Mouse (Mus musculus): ENCODE data around the gene Ten1. TPM values are rescaled to one million over a fixed set of nuclear protein-coding genes. Genes with fewer than 3 reads are reported as not detected.

The Ten1 gene
- polyA plus RNA-seq, 1 experiment from 2014 or later: 82.0 TPM

GRCm38 (mm10) chr11:116255090-116255981 lies 56.7 kb downstream of the Ten1 start:
- Histone ChIP-seq H3K4me2 (ENCODE audit: low read length) (no peak overlapping the region), H3K4me3 (ENCODE audit: low read depth, low read length) (no peak overlapping the region), H3K9me3 (replicated peaks; ENCODE audit: control insufficient read depth, low read length, poor library complexity, severe bottlenecking) (no peaks in the 10 kb centered on the region), H3K9ac (ENCODE audit: low read depth, low read length) (no peak overlapping the region), H3K27ac (ENCODE audit: low read length) (no peak overlapping the region), H3K36me3 (ENCODE audit: control insufficient read depth, insufficient read depth, low read length) (peaks cover 56% of the 10 kb centered on the region), H3K27me3 (ENCODE audit: control insufficient read depth, insufficient read depth, low read depth, low read length) (no peaks in the 10 kb centered on the region), H3K4me1 (ENCODE audit: control insufficient read depth, insufficient read depth, low read length) (no peaks in the 10 kb centered on the region)
- ATAC-seq: no peak
- WGBS: 84% methylated on average over 22 of the region's 22 CpGs

- ATAC-seq: no peak
- H3K36me3 ChIP-seq (ENCODE audit: control insufficient read depth, insufficient read depth, low read length): peaks cover 56% of the 10 kb centered on the region
- H3K27me3 ChIP-seq (ENCODE audit: control insufficient read depth, insufficient read depth, low read depth, low read length): no peaks in the 10 kb centered on the region
- H3K27ac ChIP-seq (ENCODE audit: low read length): no peak overlapping the region
- 91% methylated on average over 9 of the region's 9 CpGs for WGBS
- no peak overlapping the region for H3K4me2 ChIP-seq (ENCODE audit: low read length)
- no peaks in the 10 kb centered on the region for H3K9me3 ChIP-seq (replicated peaks; ENCODE audit: control insufficient read depth, low read length, poor library complexity, severe bottlenecking)
- no peaks in the 10 kb centered on the region for H3K4me1 ChIP-seq (ENCODE audit: control insufficient read depth, insufficient read depth, low read length)
- H3K4me3 ChIP-seq (ENCODE audit: low read depth, low read length): no peak overlapping the region
- no peak overlapping the region for H3K9ac ChIP-seq (ENCODE audit: low read depth, low read length)
Measured at GRCm38 (mm10) chr11:116255982-116256675, 57.5 kb downstream of the Ten1 start.

- WGBS: 95% methylated on average over 8 of the region's 8 CpGs
- Histone ChIP-seq H3K4me3 (ENCODE audit: low read depth, low read length) (no peak overlapping the region), H3K4me1 (ENCODE audit: control insufficient read depth, insufficient read depth, low read length) (no peaks in the 10 kb centered on the region), H3K36me3 (ENCODE audit: control insufficient read depth, insufficient read depth, low read length) (peaks cover 56% of the 10 kb centered on the region), H3K27me3 (ENCODE audit: control insufficient read depth, insufficient read depth, low read depth, low read length) (no peaks in the 10 kb centered on the region), H3K27ac (ENCODE audit: low read length) (no peak overlapping the region), H3K4me2 (ENCODE audit: low read length) (no peak overlapping the region), H3K9ac (ENCODE audit: low read depth, low read length) (no peak overlapping the region), H3K9me3 (replicated peaks; ENCODE audit: control insufficient read depth, low read length, poor library complexity, severe bottlenecking) (no peaks in the 10 kb centered on the region)
- no peak for ATAC-seq
Measured at GRCm38 (mm10) chr11:116259461-116259860, 60.8 kb downstream of the Ten1 start.

- Histone ChIP-seq H3K27ac (ENCODE audit: low read length) (no peak overlapping the region), H3K4me3 (ENCODE audit: low read depth, low read length) (no peak overlapping the region), H3K4me1 (ENCODE audit: control insufficient read depth, insufficient read depth, low read length) (no peaks in the 10 kb centered on the region), H3K9me3 (replicated peaks; ENCODE audit: control insufficient read depth, low read length, poor library complexity, severe bottlenecking) (no peaks in the 10 kb centered on the region), H3K27me3 (ENCODE audit: control insufficient read depth, insufficient read depth, low read depth, low read length) (no peaks in the 10 kb centered on the region), H3K9ac (ENCODE audit: low read depth, low read length) (no peak overlapping the region), H3K36me3 (ENCODE audit: control insufficient read depth, insufficient read depth, low read length) (peaks cover 49% of the 10 kb centered on the region), H3K4me2 (ENCODE audit: low read length) (no peak overlapping the region)
- ATAC-seq: no peak
- 93% methylated on average over 7 of the region's 7 CpGs for WGBS
Measured at GRCm38 (mm10) chr11:116260259-116260658, 61.6 kb downstream of the Ten1 start.

Other genes with a start within 250 kb of the Ten1 start
- gene Itgb4, start 224.1 kb upstream of the Ten1 start, polyA plus RNA-seq (2015; fragmentation: Nextera tagmentation; extraction: Ambion mirVana): 0.57 and 0.64 TPM in 2 replicates
- gene Galk1, start 186.1 kb upstream of the Ten1 start, polyA plus RNA-seq (2015; fragmentation: Nextera tagmentation; extraction: Ambion mirVana): 57.2 and 64.1 TPM in 2 replicates
- gene H3f3b, start 170.9 kb upstream of the Ten1 start, polyA plus RNA-seq (2015; fragmentation: Nextera tagmentation; extraction: Ambion mirVana): 2,051 and 2,173 TPM in 2 replicates
- 36.4 and 36.6 TPM in 2 replicates for gene Unk, start 168.5 kb upstream of the Ten1 start, polyA plus RNA-seq (2015; fragmentation: Nextera tagmentation; extraction: Ambion mirVana)
- 0.78 and 0.93 TPM in 2 replicates for gene Unc13d, start 120.9 kb upstream of the Ten1 start, polyA plus RNA-seq (2015; fragmentation: Nextera tagmentation; extraction: Ambion mirVana)
- 159 and 206 TPM in 2 replicates for gene Wbp2, start 111.9 kb upstream of the Ten1 start, polyA plus RNA-seq (2015; fragmentation: Nextera tagmentation; extraction: Ambion mirVana)
- 9.5 and 12.7 TPM in 2 replicates for gene Trim47, start 71.6 kb upstream of the Ten1 start, polyA plus RNA-seq (2015; fragmentation: Nextera tagmentation; extraction: Ambion mirVana)
- 2.2 and 2.3 TPM in 2 replicates for gene Trim65, start 67.7 kb upstream of the Ten1 start, polyA plus RNA-seq (2015; fragmentation: Nextera tagmentation; extraction: Ambion mirVana)
- gene Mrpl38, start 60.0 kb upstream of the Ten1 start, polyA plus RNA-seq (2015; fragmentation: Nextera tagmentation; extraction: Ambion mirVana): 80.3 and 84.6 TPM in 2 replicates
- 69.4 and 77.1 TPM in 2 replicates for gene Fbf1, start 30.7 kb upstream of the Ten1 start, polyA plus RNA-seq (2015; fragmentation: Nextera tagmentation; extraction: Ambion mirVana)
- 64.0 and 71.5 TPM in 2 replicates for gene Acox1, start 190 bp downstream of the Ten1 start, polyA plus RNA-seq (2015; fragmentation: Nextera tagmentation; extraction: Ambion mirVana)
- gene Evpl, start 39.2 kb downstream of the Ten1 start, polyA plus RNA-seq (2015; fragmentation: Nextera tagmentation; extraction: Ambion mirVana): 0.88 and 1.3 TPM in 2 replicates
- gene Srp68, start 75.4 kb downstream of the Ten1 start, polyA plus RNA-seq (2015; fragmentation: Nextera tagmentation; extraction: Ambion mirVana): 58.2 and 59.2 TPM in 2 replicates
- gene Galr2, start 82.1 kb downstream of the Ten1 start, polyA plus RNA-seq (2015; fragmentation: Nextera tagmentation; extraction: Ambion mirVana): 0.46 and 0.62 TPM in 2 replicates
- 122 and 127 TPM in 2 replicates for gene Exoc7, start 108.4 kb downstream of the Ten1 start, polyA plus RNA-seq (2015; fragmentation: Nextera tagmentation; extraction: Ambion mirVana)
- gene Foxj1, start 136.5 kb downstream of the Ten1 start, polyA plus RNA-seq (2015; fragmentation: Nextera tagmentation; extraction: Ambion mirVana): 12.1 and 13.6 TPM in 2 replicates
- gene Rnf157, start 214.2 kb downstream of the Ten1 start, polyA plus RNA-seq (2015; fragmentation: Nextera tagmentation; extraction: Ambion mirVana): 32.3 and 41.8 TPM in 2 replicates
- 36.2 and 36.3 TPM in 2 replicates for gene Ubald2, start 235.2 kb downstream of the Ten1 start, polyA plus RNA-seq (2015; fragmentation: Nextera tagmentation; extraction: Ambion mirVana)

Measured in midbrain, embryonic 16.5 days (tissue).